Mouse (Mus musculus): ENCODE results near the gene Ctso.

GRCm38 (mm10) chr3:81917354-81917935 lies 15.0 kb upstream of the Ctso start:
- TF ChIP-seq CTCF (IDR thresholded peaks at IDR 0.05; ENCODE audit: low read depth, low read length) (no peak), POLR2AphosphoS5 (IDR thresholded peaks at IDR 0.05; ENCODE audit: insufficient replicate concordance, low read depth, low read length) (no peak), GATA1 (IDR thresholded peaks at IDR 0.05; ENCODE audit: borderline replicate concordance, low read length) (no peak), TAL1 (conservative IDR thresholded peaks at IDR 0.05; ENCODE audit: low read depth, low read length) (no peak), GATA2 (IDR thresholded peaks at IDR 0.05; ENCODE audit: borderline replicate concordance, low read depth, low read length) (no peak)
